Comparison of ENCODE assay signal across 21 mouse cellular contexts in the genomic region with DNA sequence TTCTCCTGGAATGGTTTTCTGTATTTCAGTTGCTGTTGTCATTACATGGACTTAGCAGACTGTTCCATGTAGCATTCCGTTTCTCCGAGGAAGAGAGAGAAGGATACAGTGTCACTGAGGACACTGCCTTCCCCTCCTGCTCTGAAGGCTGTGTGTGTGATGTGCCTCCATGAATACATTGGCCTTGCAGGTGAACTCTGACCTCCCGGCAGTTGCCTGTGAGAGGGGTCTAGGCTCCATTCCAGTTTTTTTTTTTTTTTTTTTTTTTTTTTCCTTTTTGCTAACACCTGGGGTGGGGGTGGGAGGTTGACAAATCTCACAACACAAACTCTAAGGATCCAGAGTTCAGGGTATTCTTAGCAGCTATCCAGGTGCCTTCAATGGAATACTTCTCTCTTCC.
DNase-seq lines count a peak whose midpoint lies in the region; ATAC-seq and TF ChIP-seq lines count a peak whose summit lies in the region.
"Had no signal": no experiment of that assay in that cellular context is flagged by ENCODE, and none has a peak within 500 bp of the region (broad histone marks: within the 10 kb centered on the region; RNA-seq: fewer than 3 reads in every experiment).

No protein-coding gene starts in this region.

- DNase-seq in kidney, adult 2 months, result peak; percentile 32
- no peak for DNase-seq in kidney, postnatal 10 days
- peak; percentile 30 to 34 for DNase-seq in kidney, postnatal 36 days
- DNase-seq in kidney, adult 9 months, result no peak
- DNase-seq in liver, embryonic 14.5 days (ENCODE audit: low read depth in 3 of 3, low spot score in 3 of 3), result no peak
- peak; percentile 40 for DNase-seq in yolk sac, embryonic 10.5 days (ENCODE audit: low spot score)
- DNase-seq: adrenal gland, postnatal 14 days; B cell, adult 2 months; cerebellum, adult 11-12 months; cerebellum, adult 9-10 months; cerebellum, postnatal 25 days; gastrocnemius, postnatal 14 days; heart, adult 2 months had no signal

- H3K9me3 ChIP-seq in liver, embryonic 14.5 days (ENCODE audit: control insufficient read depth, low read length), result no peaks in the 10 kb centered on the region
- no peaks in the 10 kb centered on the region for H3K9me3 ChIP-seq in intestine, embryonic 15.5 days
- H3K9me3 ChIP-seq: embryonic facial prominence, embryonic 12.5 days; G1E; heart, embryonic 12.5 days; hindbrain, embryonic 10.5 days had no signal

- 0 out of 2 replicates have a peak, but pooled peaks have one; percentile 28 for ATAC-seq in liver, embryonic 14.5 days (ENCODE audit: insufficient read depth)
- ATAC-seq in intestine, embryonic 15.5 days, result no peak
- ATAC-seq: activated CD4-positive, CD25-positive, alpha-beta regulatory T cell, adult 4 months; CD4-positive, CD25-positive, alpha-beta regulatory T cell, adult 4 months; forebrain, embryonic 16.5 days had no signal

- TF ChIP-seq POLR2A in kidney, adult 2 months (IDR thresholded peaks at IDR 0.05; ENCODE audit: low read depth, low read length), result no peak

- no peak overlapping the region for H3K4me2 ChIP-seq in liver, embryonic 14.5 days (ENCODE audit: low read depth)
- no peak overlapping the region for H3K4me2 ChIP-seq in intestine, embryonic 15.5 days (replicated peaks)
- H3K4me2 ChIP-seq: embryonic facial prominence, embryonic 12.5 days; heart, embryonic 12.5 days had no signal

- H3K4me3 ChIP-seq in kidney, adult 2 months (ENCODE audit: insufficient read depth, low read depth, low read length), result no peak overlapping the region
- H3K4me3 ChIP-seq in liver, embryonic 14.5 days (ENCODE audit: insufficient read depth in 1 of 2, low read depth in 2 of 2, low read length in 2 of 2), result no peak overlapping the region
- no peak overlapping the region for H3K4me3 ChIP-seq in intestine, embryonic 15.5 days (replicated peaks)
- H3K4me3 ChIP-seq: embryonic facial prominence, embryonic 12.5 days; heart, adult 2 months; heart, embryonic 12.5 days; hindbrain, embryonic 10.5 days had no signal

- H3K36me3 ChIP-seq in kidney, adult 2 months (ENCODE audit: control insufficient read depth, insufficient read depth, low read length), result peaks cover 8% of the 10 kb centered on the region
- H3K36me3 ChIP-seq in liver, embryonic 14.5 days (replicated peaks; ENCODE audit: control insufficient read depth, insufficient read depth, low read depth), result peaks cover 36% of the 10 kb centered on the region
- H3K36me3 ChIP-seq in intestine, embryonic 15.5 days, result peaks cover 13% of the 10 kb centered on the region

- peak overlapping the region; percentile 39; the same call in 1 of the 2 replicates for H3K27ac ChIP-seq in kidney, adult 2 months (ENCODE audit: insufficient read depth, low read depth, low read length)
- H3K27ac ChIP-seq in liver, embryonic 14.5 days, result no peak overlapping the region
- no peak overlapping the region for H3K27ac ChIP-seq in intestine, embryonic 15.5 days
- H3K27ac ChIP-seq: embryonic facial prominence, embryonic 12.5 days; heart, adult 2 months; hindbrain, embryonic 10.5 days had no signal

- no peak for TF ChIP-seq EP300 in liver, embryonic 14.5 days (IDR thresholded peaks at IDR 0.05; ENCODE audit: low read depth)

- H3K27me3 ChIP-seq in kidney, adult 2 months (replicated peaks; ENCODE audit: control insufficient read depth, insufficient read depth, low read length), result no peaks in the 10 kb centered on the region
- no peaks in the 10 kb centered on the region for H3K27me3 ChIP-seq in liver, embryonic 14.5 days (ENCODE audit: control insufficient read depth, insufficient read depth, low read length)
- no peaks in the 10 kb centered on the region for H3K27me3 ChIP-seq in intestine, embryonic 15.5 days (replicated peaks)
- H3K27me3 ChIP-seq: embryonic facial prominence, embryonic 12.5 days; heart, embryonic 12.5 days had no signal

- 47% methylated on average over 3 of the region's 3 CpGs for WGBS in kidney, adult 2 months
- WGBS in liver, embryonic 14.5 days (ENCODE audit: insufficient replicate concordance), result 84% methylated on average over 3 of the region's 3 CpGs
- 76% methylated on average over 3 of the region's 3 CpGs for WGBS in intestine, embryonic 15.5 days

- no peak for TF ChIP-seq CTCF in kidney, adult 2 months (conservative IDR thresholded peaks at IDR 0.05; ENCODE audit: insufficient read depth, insufficient read length, low read depth, low read length)
- no peak for TF ChIP-seq CTCF in liver, embryonic 14.5 days (IDR thresholded peaks at IDR 0.05; ENCODE audit: low read depth)

- no peak overlapping the region for H3K9ac ChIP-seq in liver, embryonic 14.5 days (replicated peaks)
- H3K9ac ChIP-seq in intestine, embryonic 15.5 days, result no peak overlapping the region
- H3K9ac ChIP-seq: embryonic facial prominence, embryonic 12.5 days; heart, embryonic 12.5 days had no signal

- H3K4me1 ChIP-seq in kidney, adult 2 months (ENCODE audit: control insufficient read depth, insufficient read depth, low read length), result peaks cover 7% of the 10 kb centered on the region
- H3K4me1 ChIP-seq in liver, embryonic 14.5 days (replicated peaks; ENCODE audit: control insufficient read depth in 2 of 2, insufficient read depth in 2 of 2, low read length in 1 of 2), result no peaks in the 10 kb centered on the region
- H3K4me1 ChIP-seq in intestine, embryonic 15.5 days (replicated peaks), result 0 out of 2 replicates have a peak, but pooled peaks cover 4% of the 10 kb centered on the region
- H3K4me1 ChIP-seq: embryonic facial prominence, embryonic 12.5 days; heart, embryonic 12.5 days; hindbrain, embryonic 10.5 days had no signal

Comparison
In these comparisons a context has a peak if more than half of its experiments do, and no peak if none do; other contexts are left out.
1. DNase-seq: peak in kidney, adult 2 months (single experiment), kidney, postnatal 36 days (2 of 2) and yolk sac, embryonic 10.5 days (single experiment); none in kidney, postnatal 10 days (single experiment), kidney, adult 9 months (single experiment) and liver, embryonic 14.5 days (0 of 3).